Mouse (Mus musculus) heart, postnatal 0 days (tissue): ENCODE results near the gene Umodl1. TPM values are rescaled to one million over a fixed set of nuclear protein-coding genes. Genes with fewer than 3 reads are reported as not detected.

ENCODE experiments used
- ATAC-seq: fragments of 200-750 bp; cut with Nextera tagmentation; 2 replicates; pipeline ENCODE4 v1.8.0; 2017; ENCODE audit warnings: low read depth, moderate number of reproducible peaks, moderate library complexity; ENCODE audit not compliant: insufficient read depth
- DNase-seq: peaks from one replicate; pipeline ENCODE4 v3.0.0-alpha.2; 2016; ENCODE audit warnings: low spot score
- H3K27ac ChIP-seq: fragments of 300-500 bp; sonication (generic); 2 replicates; pipeline ENCODE4 v1.5.1; 2014; ENCODE audit warnings: low read depth, mild to moderate bottlenecking
- H3K27me3 ChIP-seq: fragments of 300-500 bp; sonication (generic); 2 replicates; pipeline ENCODE4 v1.6.1; 2014; ENCODE audit warnings: low read length, mixed read lengths; ENCODE audit not compliant: control insufficient read depth, insufficient read depth
- H3K36me3 ChIP-seq: fragments of 300-500 bp; sonication (generic); replicated peaks from 2 replicates; pipeline ENCODE4 v1.6.1; 2014; ENCODE audit warnings: low read length, mixed read lengths; ENCODE audit not compliant: control insufficient read depth, insufficient read depth
- H3K4me1 ChIP-seq: fragments of 300-500 bp; sonication (generic); 2 replicates; pipeline ENCODE4 v1.6.1; 2014; ENCODE audit warnings: antibody characterized with exemption; ENCODE audit not compliant: control insufficient read depth, insufficient read depth
- H3K4me2 ChIP-seq: fragments of 300-500 bp; sonication (generic); 2 replicates; pipeline ENCODE4 v1.6.1; 2014; ENCODE audit warnings: low read depth, mild to moderate bottlenecking, low read length, moderate library complexity
- H3K4me3 ChIP-seq: fragments of 300-500 bp; sonication (generic); 2 replicates; pipeline ENCODE4 v1.5.1; 2014; ENCODE audit warnings: low read depth, low read length
- H3K9ac ChIP-seq: fragments of 300-500 bp; sonication (generic); replicated peaks from 2 replicates; pipeline ENCODE4 v1.6.1; 2014; ENCODE audit warnings: low read depth, low read length, mixed read lengths
- H3K9me3 ChIP-seq: fragments of 300-500 bp; sonication (generic); replicated peaks from 2 replicates; pipeline ENCODE4 v1.6.1; 2016; ENCODE audit warnings: low read length; ENCODE audit not compliant: control insufficient read depth
- CTCF ChIP-seq: IDR thresholded peaks from 2 replicates; pipeline ENCODE4 v1.5.1; 2016; ENCODE audit warnings: antibody characterized with exemption, control low read depth, low read depth
- EP300 ChIP-seq: IDR thresholded peaks from 2 replicates; pipeline ENCODE4 v1.6.1; 2016; ENCODE audit warnings: antibody characterized with exemption, low read depth
- WGBS: fragments of 180-500 bp; shearing (Covaris S2); extraction: QIAGEN DNeasy Blood & Tissue Kit; methylation state at CpG from one replicate; pipeline ENCODE4 v1.1.7; 2014; 5-methylcytosine and 5-hydroxymethylcytosine counted together
- polyA plus RNA-seq: library from polyadenylated mRNA; unstranded; fragments of >200 nt; fragmentation: Nextera tagmentation; extraction: Ambion mirVana; gene quantifications from 2 replicates; pipeline ENCODE4 v1.2.1, GENCODE M21; 2015
- total RNA-seq: library from RNA; depleted of rRNA; stranded (reverse); fragments of >200 nt; gene quantifications from 2 replicates; pipeline ENCODE4 v1.2.3, GENCODE M21; 2014; ENCODE audit warnings: low replicate concordance

Gene Umodl1
- total and polyA plus RNA-seq, 2 experiments from 2014 or later = not detected

DNA sequence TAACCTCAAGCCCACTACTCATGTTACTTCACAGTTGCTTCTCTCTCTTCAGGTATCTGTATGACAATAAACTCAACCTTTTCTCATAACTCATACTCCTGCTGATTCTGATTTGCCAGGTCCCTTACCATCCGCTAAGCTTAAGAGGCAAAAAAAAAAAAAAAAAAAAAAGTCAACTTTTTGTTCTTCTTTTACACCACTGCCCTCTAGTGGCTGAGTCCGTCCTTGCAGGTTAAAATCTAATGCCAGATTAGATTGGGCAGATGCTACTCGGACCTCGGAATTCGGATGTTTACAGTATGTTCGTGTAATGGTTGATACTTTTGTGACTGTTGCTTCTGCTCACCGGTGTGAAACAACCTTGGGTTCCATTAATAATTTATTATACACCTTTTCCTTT, 3.7 kb upstream of the Umodl1 start:
- TF ChIP-seq EP300 (no peak), CTCF (peak; percentile 83)
- no peak overlapping the region for H3K27ac ChIP-seq

DNA sequence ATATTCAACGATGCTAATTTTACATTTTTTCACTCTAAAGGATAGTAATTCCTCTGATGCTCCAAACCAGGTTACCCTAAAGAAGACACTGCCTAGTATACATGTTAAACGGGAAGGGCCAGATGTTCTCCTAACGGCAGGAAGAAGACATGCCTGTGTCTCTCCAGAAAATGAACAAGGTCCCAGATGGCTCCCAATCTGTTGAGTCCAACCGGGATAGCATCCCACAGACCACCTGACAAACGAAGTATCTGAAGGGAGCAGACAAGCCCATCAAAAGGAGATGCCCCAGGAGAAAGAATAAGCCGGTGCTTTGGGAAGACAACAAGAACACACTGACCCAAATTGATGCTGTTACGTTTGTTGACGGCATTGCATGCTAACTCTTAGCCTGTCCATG, 2.8 kb upstream of the Umodl1 start:
- no peak for ATAC-seq
- Histone ChIP-seq H3K4me1 (no peaks in the 10 kb centered on the region), H3K9me3 (no peaks in the 10 kb centered on the region), H3K36me3 (no peaks in the 10 kb centered on the region), H3K4me2 (no peak overlapping the region), H3K9ac (no peak overlapping the region), H3K27me3 (no peaks in the 10 kb centered on the region), H3K4me3 (no peak overlapping the region), H3K27ac (no peak overlapping the region)
- TF ChIP-seq EP300 = no peak
- WGBS = 61% methylated on average over 8 of the region's 8 CpGs
- DNase-seq = no peak

More for the DNA sequence above, 3.7 kb upstream of the Umodl1 start:
- Histone ChIP-seq H3K27me3 (no peaks in the 10 kb centered on the region), H3K4me1 (no peaks in the 10 kb centered on the region), H3K36me3 (no peaks in the 10 kb centered on the region), H3K9ac (no peak overlapping the region), H3K4me3 (no peak overlapping the region), H3K9me3 (no peaks in the 10 kb centered on the region), H3K4me2 (no peak overlapping the region)
- WGBS = 6% methylated on average over 7 of the region's 7 CpGs
- DNase-seq (no peak), ATAC-seq (no peak)

DNA sequence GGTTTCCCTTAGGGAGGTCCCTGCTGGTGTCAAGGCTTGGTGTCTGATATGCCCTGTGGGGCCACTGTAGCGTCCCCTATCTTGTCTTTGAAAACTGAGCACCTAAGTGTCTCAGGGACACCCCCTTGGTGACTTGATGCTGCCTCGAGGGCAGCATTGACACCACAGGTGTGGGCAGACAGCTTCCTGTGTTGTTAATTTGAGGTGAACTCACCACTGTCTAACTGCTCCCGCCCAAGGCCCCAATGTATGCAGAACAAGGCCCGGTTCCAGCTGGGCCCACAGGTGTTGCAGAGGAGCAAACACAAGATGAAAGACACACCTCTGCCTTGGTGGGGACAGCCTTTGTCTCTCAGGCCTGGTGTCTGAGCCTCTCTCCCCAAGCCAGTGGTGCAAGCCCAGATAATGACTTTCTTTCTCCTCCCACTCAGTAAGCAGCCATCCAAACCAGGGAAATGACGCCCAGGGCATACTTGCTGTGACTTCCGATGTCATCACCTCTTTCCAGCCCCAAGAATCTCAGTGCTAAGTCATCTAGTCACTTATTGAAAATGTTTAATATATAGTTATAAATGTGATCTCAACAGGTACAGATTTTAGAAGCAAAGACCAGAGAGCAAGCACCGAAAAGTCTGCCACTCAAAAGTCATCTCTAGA, 7.6 kb downstream of the Umodl1 start:
- no peak for ATAC-seq
- 48% methylated on average over 7 of the region's 7 CpGs for WGBS
- Histone ChIP-seq H3K27ac (no peak overlapping the region), H3K4me3 (no peak overlapping the region), H3K4me1 (no peaks in the 10 kb centered on the region), H3K36me3 (no peaks in the 10 kb centered on the region), H3K9ac (no peak overlapping the region), H3K27me3 (no peaks in the 10 kb centered on the region), H3K4me2 (no peak overlapping the region), H3K9me3 (no peaks in the 10 kb centered on the region)
- no peak for DNase-seq
- TF ChIP-seq EP300 (no peak), CTCF (no peak)

DNA sequence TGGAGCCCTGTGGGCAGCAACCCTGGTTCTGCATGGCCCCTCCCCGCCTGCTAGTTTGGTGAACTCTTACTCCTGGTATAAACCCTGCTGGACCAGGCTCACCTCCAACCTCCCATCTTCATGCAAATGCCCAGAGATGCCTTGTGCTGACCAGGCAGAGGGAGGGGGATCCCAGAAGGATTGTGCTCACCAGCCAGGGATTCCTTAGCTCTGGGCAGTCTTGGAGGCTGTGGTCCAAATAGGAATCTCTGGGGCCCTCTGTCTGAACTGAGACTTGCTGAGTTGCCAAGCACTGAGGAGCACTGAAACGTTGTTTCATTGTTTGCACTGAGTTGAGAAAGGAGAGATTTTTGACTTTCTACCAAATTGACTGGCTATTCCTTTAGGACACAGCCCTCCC, 8.4 kb downstream of the Umodl1 start:
- no peaks in the 10 kb centered on the region for H3K4me1 ChIP-seq
- no peaks in the 10 kb centered on the region for H3K36me3 ChIP-seq
- ATAC-seq (no peak), DNase-seq (no peak)
- H3K9me3 ChIP-seq = no peaks in the 10 kb centered on the region
- WGBS = 52% methylated on average over 2 of the region's 2 CpGs
- no peak overlapping the region for H3K27ac ChIP-seq
- TF ChIP-seq EP300 (no peak), CTCF (no peak)
- H3K9ac ChIP-seq = no peak overlapping the region
- H3K4me3 ChIP-seq = no peak overlapping the region
- H3K4me2 ChIP-seq = no peak overlapping the region
- no peaks in the 10 kb centered on the region for H3K27me3 ChIP-seq

DNA sequence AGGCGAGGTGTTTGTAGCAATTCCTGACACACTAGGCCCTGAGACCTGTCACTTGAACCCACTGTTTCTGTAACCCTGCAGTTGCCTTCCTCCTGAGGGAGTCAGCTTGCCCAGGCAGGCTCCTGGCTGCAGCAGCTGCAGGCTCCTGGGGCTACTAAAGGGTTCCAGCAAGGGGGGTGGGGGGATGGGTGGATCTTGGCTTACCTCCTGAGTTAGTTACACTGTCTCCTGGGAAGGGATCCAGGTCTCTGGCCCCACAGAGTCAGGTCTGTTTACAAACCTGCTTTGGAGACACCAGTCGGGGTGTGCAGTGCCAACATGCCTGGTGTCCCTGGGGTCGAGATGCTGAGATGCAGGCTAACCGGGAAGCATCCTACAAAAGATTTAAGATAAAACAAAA, 15.5 kb downstream of the Umodl1 start:
- no peak overlapping the region for H3K27ac ChIP-seq
- H3K4me3 ChIP-seq = no peak overlapping the region
- DNase-seq (no peak), ATAC-seq (no peak)
- H3K36me3 ChIP-seq = no peaks in the 10 kb centered on the region
- TF ChIP-seq EP300 (no peak), CTCF (no peak)
- no peak overlapping the region for H3K4me2 ChIP-seq
- H3K9me3 ChIP-seq = no peaks in the 10 kb centered on the region
- no peaks in the 10 kb centered on the region for H3K4me1 ChIP-seq
- no peak overlapping the region for H3K9ac ChIP-seq
- H3K27me3 ChIP-seq = no peaks in the 10 kb centered on the region
- 49% methylated on average over 4 of the region's 4 CpGs for WGBS

DNA sequence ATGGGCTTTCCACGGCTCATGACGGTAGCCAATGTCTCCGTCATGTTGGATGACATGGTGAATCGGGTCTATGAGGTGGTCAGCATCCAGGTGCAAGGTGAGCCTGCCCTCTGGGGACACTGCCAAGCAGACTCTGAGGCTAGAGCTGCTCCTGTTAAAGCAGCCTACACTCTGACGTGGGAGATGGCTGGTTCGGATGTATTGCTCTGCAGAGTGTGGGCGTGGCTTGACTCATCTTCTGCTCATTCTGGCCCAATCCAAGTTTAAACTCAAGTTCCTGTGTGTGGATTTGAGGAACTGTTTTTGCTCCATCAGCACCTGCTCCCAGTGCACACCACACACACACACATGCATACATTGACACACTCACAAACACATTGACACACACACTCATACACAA, 17.4 kb downstream of the Umodl1 start:
- Histone ChIP-seq H3K4me3 (no peak overlapping the region), H3K27ac (no peak overlapping the region), H3K4me1 (no peaks in the 10 kb centered on the region), H3K9me3 (no peaks in the 10 kb centered on the region), H3K4me2 (no peak overlapping the region), H3K36me3 (no peaks in the 10 kb centered on the region), H3K27me3 (no peaks in the 10 kb centered on the region), H3K9ac (no peak overlapping the region)
- DNase-seq (no peak), ATAC-seq (no peak)
- 78% methylated on average over 7 of the region's 7 CpGs for WGBS
- TF ChIP-seq CTCF (no peak), EP300 (no peak)
